Mouse (Mus musculus): ENCODE measurements at regions not wholly inside any gene's neighbourhood (a gene's known extent, or its start where the extent isn't known, plus 50 kb on each side); places are given as distances from the start of the nearest gene placed in this dataset.

- DNase-seq, result no peak
Measured at GRCm38 (mm10) chr16:25088649-25089019, 198.0 kb upstream of the Tprg start.

GRCm38 (mm10) chr16:25104165-25104564 lies 182.5 kb upstream of the Tprg start:
- DNase-seq, result no peak

GRCm38 (mm10) chr16:25104603-25105002 lies 182.0 kb upstream of the Tprg start:
- no peak for DNase-seq

- no peak for DNase-seq
Measured at GRCm38 (mm10) chr16:25140164-25140563, 146.5 kb upstream of the Tprg start.

- no peak for DNase-seq
Measured at GRCm38 (mm10) chr16:25147486-25147885, 139.1 kb upstream of the Tprg start.

GRCm38 (mm10) chr16:25149186-25149585 lies 137.4 kb upstream of the Tprg start:
- DNase-seq, result no peak

GRCm38 (mm10) chr16:25176870-25177269 lies 109.7 kb upstream of the Tprg start:
- no peak for DNase-seq

- DNase-seq, result no peak
Measured at GRCm38 (mm10) chr16:25178055-25178454, 108.6 kb upstream of the Tprg start.

GRCm38 (mm10) chr16:25181939-25182338 lies 104.7 kb upstream of the Tprg start:
- DNase-seq, result no peak

GRCm38 (mm10) chr16:25197079-25197478 lies 89.5 kb upstream of the Tprg start:
- DNase-seq, result no peak

- DNase-seq, result no peak
Measured at GRCm38 (mm10) chr16:25198844-25199243, 87.8 kb upstream of the Tprg start.

GRCm38 (mm10) chr16:25199984-25200383 lies 86.6 kb upstream of the Tprg start:
- no peak for DNase-seq

- DNase-seq, result no peak
Measured at GRCm38 (mm10) chr16:25201094-25201770, 85.4 kb upstream of the Tprg start.

GRCm38 (mm10) chr16:25213250-25213649 lies 73.4 kb upstream of the Tprg start:
- no peak for DNase-seq

- no peak for DNase-seq
Measured at GRCm38 (mm10) chr16:25220552-25220951, 66.1 kb upstream of the Tprg start.

- no peak for DNase-seq
Measured at GRCm38 (mm10) chr16:25224801-25225200, 61.8 kb upstream of the Tprg start.

Data from thymus, postnatal 14 days (tissue).